Mouse (Mus musculus) heart, embryonic 10.5 days (tissue): ENCODE measurements around the gene Tnfrsf1a. TPM values are rescaled to one million over a fixed set of nuclear protein-coding genes. Genes with fewer than 3 reads are reported as not detected.

Experiments used
- DNase-seq: peaks from one replicate; pipeline ENCODE4 v3.0.0-alpha.2; 2017; ENCODE audit warnings: low spot score
- H3K27ac ChIP-seq: fragments of 300-500 bp; sonication (generic); 2 replicates; pipeline ENCODE4 v1.5.1; 2016; ENCODE audit warnings: mild to moderate bottlenecking
- H3K27me3 ChIP-seq: fragments of 300-500 bp; sonication (generic); 2 replicates; pipeline ENCODE4 v1.6.1; 2016; ENCODE audit warnings: mild to moderate bottlenecking; ENCODE audit not compliant: poor library complexity, insufficient read depth, severe bottlenecking
- H3K36me3 ChIP-seq: fragments of 300-500 bp; sonication (generic); 2 replicates; pipeline ENCODE4 v1.6.1; 2016; ENCODE audit warnings: mild to moderate bottlenecking, moderate library complexity
- H3K4me1 ChIP-seq: fragments of 300-500 bp; sonication (generic); 2 replicates; pipeline ENCODE4 v1.6.1; 2016; ENCODE audit warnings: mild to moderate bottlenecking
- H3K4me3 ChIP-seq: fragments of 300-500 bp; sonication (generic); 2 replicates; pipeline ENCODE4 v1.5.1; 2016; ENCODE audit warnings: mild to moderate bottlenecking, moderate library complexity
- H3K9me3 ChIP-seq: fragments of 300-500 bp; sonication (generic); 2 replicates; pipeline ENCODE4 v1.6.1; 2016; ENCODE audit warnings: mild to moderate bottlenecking, moderate library complexity
- WGBS: fragments of 180-500 bp; shearing (Covaris S2); methylation state at CpG from one replicate; pipeline ENCODE4 v1.1.7; 2016; 5-methylcytosine and 5-hydroxymethylcytosine counted together
- polyA plus RNA-seq: library from polyadenylated mRNA; unstranded; fragments of >200 nt; fragmentation: Nextera tagmentation; extraction: Ambion mirVana; gene quantifications from 2 replicates; pipeline ENCODE4 v1.2.1, GENCODE M21; 2016

The Tnfrsf1a gene
- polyA plus RNA-seq, 1 experiment from 2014 or later, result 33.6 TPM

DNA sequence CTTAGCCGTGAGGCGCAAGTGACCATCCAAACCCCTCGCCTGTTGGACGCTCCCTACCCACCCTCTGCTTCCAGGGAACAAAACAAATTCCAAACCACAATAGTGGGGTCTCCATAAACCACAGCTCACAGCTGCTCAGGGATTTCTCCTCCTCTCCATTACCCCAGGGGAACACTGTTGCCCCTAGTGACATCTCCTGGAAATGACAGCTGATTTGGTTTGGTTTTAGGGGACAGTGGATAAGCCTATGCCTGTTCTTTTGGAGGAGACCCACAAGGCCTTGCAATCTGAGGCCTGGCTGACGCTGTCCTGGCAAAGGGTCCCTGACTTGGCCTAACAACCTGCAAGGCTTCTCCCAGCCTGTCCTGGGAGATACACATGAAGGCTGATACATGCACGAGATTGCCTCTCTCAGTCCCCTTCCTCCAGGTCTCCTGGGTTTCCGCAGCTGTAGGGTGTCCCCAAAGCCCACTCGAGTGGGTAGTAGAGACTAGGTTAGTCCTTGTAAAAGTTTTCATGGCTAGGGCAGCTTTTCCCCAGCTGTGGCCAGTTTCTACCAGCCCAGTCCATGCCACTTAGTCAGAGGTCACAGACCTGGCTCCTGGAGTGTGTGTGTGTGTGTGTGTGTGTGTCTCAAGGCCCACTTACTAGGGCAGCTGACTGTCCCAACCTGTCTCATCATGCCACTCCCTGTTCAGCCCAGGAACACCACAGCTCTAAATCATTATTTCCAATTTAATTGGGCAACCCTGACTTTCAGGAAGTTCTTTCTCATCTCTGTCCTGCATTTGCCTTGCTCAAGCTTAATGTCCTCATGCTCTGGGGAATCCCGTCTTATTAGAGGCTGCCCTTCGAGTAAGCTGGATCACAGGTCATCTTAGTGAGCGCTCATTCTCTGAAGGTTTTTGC is 36.2 kb downstream of the Tnfrsf1a start:
- Histone ChIP-seq H3K4me1 (peaks cover 19% of the 10 kb centered on the region), H3K27me3 (peaks cover 46% of the 10 kb centered on the region), H3K9me3 (0 out of 2 replicates have a peak, but pooled peaks cover 3% of the 10 kb centered on the region), H3K4me3 (no peak overlapping the region), H3K27ac (no peak overlapping the region), H3K36me3 (no peaks in the 10 kb centered on the region)
- no peak for DNase-seq
- WGBS, result 61% methylated on average over 11 of the region's 11 CpGs

GRCm38 (mm10) chr6:125386080-125386479 is 36.9 kb downstream of the Tnfrsf1a start:
- Histone ChIP-seq H3K4me1 (peaks cover 11% of the 10 kb centered on the region), H3K27me3 (peaks cover 38% of the 10 kb centered on the region), H3K9me3 (0 out of 2 replicates have a peak, but pooled peaks cover 3% of the 10 kb centered on the region), H3K4me3 (no peak overlapping the region), H3K27ac (no peak overlapping the region), H3K36me3 (no peaks in the 10 kb centered on the region)
- no peak for DNase-seq
- WGBS, result 50% methylated on average over 6 of the region's 6 CpGs

DNA sequence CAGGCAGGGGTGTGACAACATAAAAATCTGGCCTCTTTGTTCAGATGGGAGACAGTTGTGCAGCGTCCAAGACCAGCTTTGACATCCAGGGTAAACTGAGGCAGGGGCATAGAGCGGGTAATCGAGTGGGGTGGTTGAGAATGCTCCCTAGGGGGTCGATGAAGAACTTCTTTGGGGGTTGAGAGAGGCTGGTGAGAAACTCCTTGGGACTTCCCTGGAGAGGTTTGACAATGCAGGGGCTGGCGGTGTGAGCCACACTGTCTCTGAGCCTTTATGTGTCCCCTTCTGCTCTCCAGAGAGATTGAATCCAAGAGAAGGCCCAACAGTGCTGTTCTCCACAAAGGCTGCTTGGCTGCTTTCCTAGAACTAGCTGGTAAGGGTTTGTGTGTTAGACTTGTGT is 40.7 kb downstream of the Tnfrsf1a start:
- peak; percentile 69 for DNase-seq
- 0 out of 2 replicates have a peak, but pooled peaks cover 3% of the 10 kb centered on the region for H3K9me3 ChIP-seq
- WGBS, result 83% methylated on average over 5 of the region's 5 CpGs

DNA sequence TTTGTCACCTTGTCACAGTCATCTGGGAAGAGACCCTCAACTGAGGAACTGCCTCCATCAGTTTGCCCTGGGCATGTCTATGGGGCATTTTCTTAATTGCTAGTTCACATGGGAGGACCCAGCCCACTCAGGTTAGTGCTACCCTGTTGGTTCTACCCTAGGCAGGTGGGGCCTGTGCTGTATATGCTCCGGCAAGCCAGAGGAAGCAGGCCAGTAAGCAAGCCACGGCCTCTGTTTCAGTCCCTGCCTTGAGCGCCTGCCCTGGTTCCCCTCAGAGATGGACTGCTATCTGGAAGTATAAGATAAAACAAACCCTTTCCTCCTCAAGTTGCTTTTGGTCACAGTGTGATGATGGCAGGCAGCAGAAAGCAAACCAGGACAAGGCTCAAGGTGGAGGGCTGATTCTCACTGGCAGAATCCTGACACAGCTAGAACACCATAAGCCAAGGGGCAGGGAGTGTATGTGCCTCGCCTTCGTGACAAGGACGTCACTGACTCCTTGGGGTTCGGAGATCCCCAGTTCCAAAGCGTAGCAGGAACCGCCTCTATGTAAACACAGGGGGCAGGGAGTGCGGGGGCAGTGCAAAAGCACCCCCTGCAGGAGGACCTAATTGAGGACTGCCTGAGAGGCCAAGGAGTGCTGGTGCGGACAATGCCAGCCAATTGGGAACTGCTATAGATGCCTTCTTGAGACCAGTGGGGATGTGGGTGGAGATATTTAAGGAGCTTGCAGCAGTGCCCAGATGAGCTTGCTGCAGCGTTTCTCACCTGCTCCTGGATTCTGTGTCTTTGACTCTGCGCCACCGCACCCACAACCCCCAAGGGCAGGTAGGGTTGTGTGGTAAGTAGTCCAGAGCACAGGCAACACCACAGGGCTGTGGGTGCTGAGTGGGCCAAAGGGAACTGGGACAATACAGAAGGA is 56.6 kb downstream of the Tnfrsf1a start:
- no peak for DNase-seq
- Histone ChIP-seq H3K9me3 (no peaks in the 10 kb centered on the region), H3K4me1 (no peaks in the 10 kb centered on the region), H3K27ac (0 out of 2 replicates have a peak overlapping the region, but pooled peaks have one; percentile 0), H3K4me3 (no peak overlapping the region), H3K36me3 (no peaks in the 10 kb centered on the region), H3K27me3 (no peaks in the 10 kb centered on the region)
- WGBS, result 50% methylated on average over 14 of the region's 14 CpGs

More for the DNA sequence above, 40.7 kb downstream of the Tnfrsf1a start:
- no peak overlapping the region for H3K27ac ChIP-seq
- H3K4me1 ChIP-seq, result peaks cover 5% of the 10 kb centered on the region
- 0 out of 2 replicates have a peak, but pooled peaks cover 6% of the 10 kb centered on the region for H3K27me3 ChIP-seq
- H3K4me3 ChIP-seq, result no peak overlapping the region
- no peaks in the 10 kb centered on the region for H3K36me3 ChIP-seq

- Histone ChIP-seq H3K9me3 (no peaks in the 10 kb centered on the region), H3K4me1 (no peaks in the 10 kb centered on the region; the same call in 1 of the 2 replicates), H3K27me3 (no peaks in the 10 kb centered on the region), H3K36me3 (no peaks in the 10 kb centered on the region), H3K4me3 (no peak overlapping the region), H3K27ac (no peak overlapping the region)
- WGBS, result 77% methylated on average over 7 of the region's 7 CpGs
- no peak for DNase-seq
Measured at GRCm38 (mm10) chr6:125407224-125407623, 58.1 kb downstream of the Tnfrsf1a start.

GRCm38 (mm10) chr6:125407657-125408056 is 58.5 kb downstream of the Tnfrsf1a start:
- Histone ChIP-seq H3K27ac (no peak overlapping the region), H3K4me3 (no peak overlapping the region), H3K9me3 (no peaks in the 10 kb centered on the region), H3K36me3 (no peaks in the 10 kb centered on the region), H3K27me3 (no peaks in the 10 kb centered on the region), H3K4me1 (no peaks in the 10 kb centered on the region; the same call in 1 of the 2 replicates)
- WGBS, result 88% methylated on average over 10 of the region's 10 CpGs
- DNase-seq, result no peak

GRCm38 (mm10) chr6:125410551-125410950 is 61.4 kb downstream of the Tnfrsf1a start:
- no peak overlapping the region for H3K27ac ChIP-seq
- no peaks in the 10 kb centered on the region for H3K27me3 ChIP-seq
- DNase-seq, result no peak
- H3K36me3 ChIP-seq, result no peaks in the 10 kb centered on the region
- 72% methylated on average over 11 of the region's 11 CpGs for WGBS
- no peaks in the 10 kb centered on the region; the same call in 1 of the 2 replicates for H3K4me1 ChIP-seq
- H3K4me3 ChIP-seq, result no peak overlapping the region
- H3K9me3 ChIP-seq, result no peaks in the 10 kb centered on the region

- Histone ChIP-seq H3K4me3 (no peak overlapping the region), H3K27ac (no peak overlapping the region), H3K36me3 (no peaks in the 10 kb centered on the region), H3K4me1 (no peaks in the 10 kb centered on the region; the same call in 1 of the 2 replicates), H3K27me3 (no peaks in the 10 kb centered on the region), H3K9me3 (no peaks in the 10 kb centered on the region)
- 56% methylated on average over 8 of the region's 8 CpGs for WGBS
- DNase-seq, result no peak
Measured at GRCm38 (mm10) chr6:125410995-125411547, 61.9 kb downstream of the Tnfrsf1a start.

- Histone ChIP-seq H3K27me3 (no peaks in the 10 kb centered on the region), H3K4me3 (no peak overlapping the region), H3K27ac (no peak overlapping the region), H3K36me3 (no peaks in the 10 kb centered on the region), H3K9me3 (no peaks in the 10 kb centered on the region), H3K4me1 (no peaks in the 10 kb centered on the region; the same call in 1 of the 2 replicates)
- DNase-seq, result no peak
- 90% methylated on average over 6 of the region's 6 CpGs for WGBS
Measured at GRCm38 (mm10) chr6:125411661-125412060, 62.5 kb downstream of the Tnfrsf1a start.

Other genes with a start within 250 kb of the Tnfrsf1a start
- 73.2 and 92.7 TPM in 2 replicates for gene Nop2, start 217.5 kb upstream of the Tnfrsf1a start, polyA plus RNA-seq
- gene Iffo1, start 204.1 kb upstream of the Tnfrsf1a start, polyA plus RNA-seq, result 11.7 and 11.9 TPM in 2 replicates
- 3,676 and 4,272 TPM in 2 replicates for gene Gapdh, start 182.9 kb upstream of the Tnfrsf1a start, polyA plus RNA-seq
- gene Ncapd2, start 157.7 kb upstream of the Tnfrsf1a start, polyA plus RNA-seq, result 128 and 140 TPM in 2 replicates
- 246 and 251 TPM in 2 replicates for gene Mrpl51, start 157.6 kb upstream of the Tnfrsf1a start, polyA plus RNA-seq
- gene Vamp1, start 133.8 kb upstream of the Tnfrsf1a start, polyA plus RNA-seq, result 3.4 TPM in 2 replicates
- gene Tapbpl, start 117.5 kb upstream of the Tnfrsf1a start, polyA plus RNA-seq, result 2.7 and 3.1 TPM in 2 replicates
- gene Cd27, start 112.4 kb upstream of the Tnfrsf1a start, polyA plus RNA-seq, result 1.3 and 2.1 TPM in 2 replicates
- gene Tuba3a, start 63.3 kb upstream of the Tnfrsf1a start, polyA plus RNA-seq, result 0.09 TPM in 1 of 2 replicates, not detected in the other
- gene Ltbr, start 35.5 kb upstream of the Tnfrsf1a start, polyA plus RNA-seq, result 37.8 and 40.4 TPM in 2 replicates
- 0.65 and 0.98 TPM in 2 replicates for gene Scnn1a, start 28.7 kb upstream of the Tnfrsf1a start, polyA plus RNA-seq
- gene Plekhg6, start 31.4 kb downstream of the Tnfrsf1a start, polyA plus RNA-seq, result 0.20 TPM in 1 of 2 replicates, not detected in the other
- 70.2 and 73.2 TPM in 2 replicates for gene Cd9, start 145.4 kb downstream of the Tnfrsf1a start, polyA plus RNA-seq
- gene Vwf, start 197.4 kb downstream of the Tnfrsf1a start, polyA plus RNA-seq, result 22.1 and 26.0 TPM in 2 replicates